Mouse (Mus musculus) heart, embryonic 12.5 days (tissue): ENCODE measurements around the gene Rab31. TPM values are rescaled to one million over a fixed set of nuclear protein-coding genes. Genes with fewer than 3 reads are reported as not detected.

Experiments
- ATAC-seq: fragments of 200-750 bp; cut with Nextera tagmentation; 2 replicates; pipeline ENCODE4 v1.8.0; 2017; ENCODE audit warnings: moderate TSS enrichment, moderate library complexity; ENCODE audit not compliant: insufficient number of reproducible peaks, low FRiP score
- H3K27ac ChIP-seq: fragments of 300-500 bp; sonication (generic); 2 replicates; pipeline ENCODE4 v1.5.1; 2016; ENCODE audit warnings: mild to moderate bottlenecking, moderate library complexity; ENCODE audit not compliant: poor library complexity, severe bottlenecking
- H3K27me3 ChIP-seq: fragments of 300-500 bp; sonication (generic); replicated peaks from 2 replicates; pipeline ENCODE4 v1.6.1; 2016; ENCODE audit warnings: mild to moderate bottlenecking, moderate library complexity
- H3K36me3 ChIP-seq: fragments of 300-500 bp; sonication (generic); 2 replicates; pipeline ENCODE4 v1.6.1; 2016; ENCODE audit warnings: mild to moderate bottlenecking, moderate library complexity
- H3K4me1 ChIP-seq: fragments of 300-500 bp; sonication (generic); replicated peaks from 2 replicates; pipeline ENCODE4 v1.6.1; 2016; ENCODE audit warnings: mild to moderate bottlenecking
- H3K4me2 ChIP-seq: fragments of 300-500 bp; sonication (generic); 2 replicates; pipeline ENCODE4 v1.6.1; 2016; ENCODE audit warnings: mild to moderate bottlenecking, moderate library complexity
- H3K4me3 ChIP-seq: fragments of 300-500 bp; sonication (generic); 2 replicates; pipeline ENCODE4 v1.5.1; 2016; ENCODE audit warnings: mild to moderate bottlenecking
- H3K9ac ChIP-seq: fragments of 300-500 bp; sonication (generic); 2 replicates; pipeline ENCODE4 v1.6.1; 2016; ENCODE audit warnings: mild to moderate bottlenecking, moderate library complexity
- H3K9me3 ChIP-seq: fragments of 300-500 bp; sonication (generic); replicated peaks from 2 replicates; pipeline ENCODE4 v1.6.1; 2016; ENCODE audit warnings: mild to moderate bottlenecking, moderate library complexity
- WGBS: fragments of 180-500 bp; shearing (Covaris S2); methylation state at CpG from one replicate; pipeline ENCODE4 v1.1.7; 2016; 5-methylcytosine and 5-hydroxymethylcytosine counted together
- polyA plus RNA-seq: library from polyadenylated mRNA; unstranded; fragments of >200 nt; fragmentation: Nextera tagmentation; extraction: Ambion mirVana; gene quantifications from 2 replicates; pipeline ENCODE4 v1.2.1, GENCODE M21; 2016

Rab31 gene
- polyA plus RNA-seq, 1 experiment from 2014 or later: 31.2 TPM

DNA sequence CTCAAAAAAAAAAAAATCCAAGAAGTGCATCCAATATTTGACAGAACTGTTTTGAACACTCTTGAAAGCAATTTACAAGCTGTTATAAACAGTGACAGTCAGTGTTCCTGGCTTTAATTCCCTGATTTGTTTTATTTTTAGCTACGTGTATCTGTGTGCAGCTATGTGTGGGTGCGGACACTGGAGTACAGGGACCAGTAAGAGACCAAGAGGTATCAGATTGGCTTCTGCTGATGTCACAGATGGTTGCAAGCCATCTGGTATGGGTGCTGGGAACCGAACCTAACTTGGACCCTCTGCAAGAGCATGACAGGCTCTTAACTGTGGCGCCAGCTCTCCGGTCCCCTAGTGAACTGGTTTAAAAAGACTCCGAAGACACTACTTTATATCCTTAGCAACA, 19.4 kb downstream of the Rab31 start:
- Histone ChIP-seq H3K27me3 (no peaks in the 10 kb centered on the region), H3K9me3 (peaks cover 11% of the 10 kb centered on the region), H3K9ac (no peak overlapping the region), H3K27ac (no peak overlapping the region), H3K4me1 (no peaks in the 10 kb centered on the region), H3K4me2 (no peak overlapping the region), H3K4me3 (no peak overlapping the region), H3K36me3 (peaks cover 7% of the 10 kb centered on the region; the same call in 1 of the 2 replicates)
- ATAC-seq: no peak
- WGBS: 87% methylated on average over 6 of the region's 6 CpGs

DNA sequence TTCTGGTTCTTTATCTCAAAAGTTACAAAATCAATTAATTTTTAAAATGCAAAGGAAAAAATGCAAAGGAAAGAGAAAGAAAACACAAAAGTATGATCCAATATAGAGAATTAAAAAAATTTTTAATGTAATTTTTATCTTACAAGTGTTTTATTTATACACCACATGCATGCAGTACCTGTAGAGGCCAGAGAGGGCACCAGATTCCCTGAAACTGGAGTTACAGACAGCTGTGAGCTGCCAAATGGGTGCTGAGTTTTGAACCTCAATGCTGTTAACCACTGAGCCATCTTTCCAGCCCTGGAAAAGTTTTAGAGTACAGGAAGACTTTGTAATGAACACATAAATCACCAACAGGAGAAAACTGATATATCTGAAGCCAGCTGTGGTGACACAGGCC, 22.3 kb downstream of the Rab31 start:
- peaks cover 7% of the 10 kb centered on the region for H3K9me3 ChIP-seq
- H3K4me2 ChIP-seq: no peak overlapping the region
- no peak overlapping the region for H3K9ac ChIP-seq
- H3K36me3 ChIP-seq: peaks cover 8% of the 10 kb centered on the region
- no peak overlapping the region for H3K27ac ChIP-seq
- no peaks in the 10 kb centered on the region for H3K27me3 ChIP-seq
- H3K4me3 ChIP-seq: no peak overlapping the region
- H3K4me1 ChIP-seq: no peaks in the 10 kb centered on the region
- no peak for ATAC-seq

- no peak overlapping the region for H3K27ac ChIP-seq
- no peak overlapping the region for H3K4me3 ChIP-seq
- no peak for ATAC-seq
- peaks cover 7% of the 10 kb centered on the region for H3K9me3 ChIP-seq
- no peaks in the 10 kb centered on the region for H3K4me1 ChIP-seq
- no peaks in the 10 kb centered on the region for H3K27me3 ChIP-seq
- H3K36me3 ChIP-seq: peaks cover 9% of the 10 kb centered on the region
- H3K9ac ChIP-seq: no peak overlapping the region
- 92% methylated on average over 7 of the region's 7 CpGs for WGBS
- H3K4me2 ChIP-seq: no peak overlapping the region
These were observed 22.7 kb downstream of the Rab31 start for GRCm38 (mm10) chr17:65749803-65750202.

DNA sequence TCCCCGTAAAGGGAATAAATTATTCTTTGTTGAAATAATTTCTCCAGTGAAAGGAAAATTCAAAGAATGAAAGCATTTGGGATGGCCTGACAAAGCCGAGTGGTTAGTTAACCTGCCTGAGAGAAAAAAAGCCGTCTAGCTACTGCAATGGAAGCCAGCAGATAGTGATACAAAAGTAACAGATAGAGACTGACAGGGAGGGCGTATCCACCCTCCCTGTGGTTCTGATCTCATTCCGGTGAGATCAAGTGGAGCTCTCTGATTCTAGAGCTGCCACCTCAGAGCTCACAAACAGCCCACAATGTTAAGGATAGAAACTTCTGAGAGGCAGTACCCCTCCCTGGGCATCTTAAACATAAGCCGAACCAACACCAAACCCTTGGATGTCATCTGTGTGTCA, 23.6 kb downstream of the Rab31 start:
- Histone ChIP-seq H3K9me3 (peaks cover 7% of the 10 kb centered on the region), H3K9ac (no peak overlapping the region), H3K4me3 (no peak overlapping the region), H3K27ac (no peak overlapping the region), H3K36me3 (peaks cover 9% of the 10 kb centered on the region), H3K27me3 (no peaks in the 10 kb centered on the region), H3K4me1 (no peaks in the 10 kb centered on the region), H3K4me2 (no peak overlapping the region)
- 62% methylated on average over 6 of the region's 6 CpGs for WGBS
- no peak for ATAC-seq

DNA sequence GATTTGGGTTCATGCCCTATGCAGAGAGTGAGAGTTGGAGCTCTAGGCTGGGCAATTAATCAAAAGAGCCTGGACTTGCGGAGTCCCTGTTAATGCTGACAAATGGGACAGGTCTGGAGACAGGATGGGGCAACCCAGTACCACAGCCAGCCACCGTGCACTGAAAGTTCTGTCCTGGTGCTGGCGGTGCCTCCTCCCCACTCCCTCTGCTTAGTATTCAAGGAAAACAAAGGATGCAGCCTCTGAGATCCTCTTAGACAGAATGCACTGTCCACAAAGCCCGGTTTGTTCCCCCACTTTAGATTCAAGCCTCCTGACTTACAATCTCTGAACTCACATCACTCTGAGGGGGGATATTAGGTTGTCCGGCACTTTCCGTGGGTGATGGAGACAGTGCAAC, 26.2 kb downstream of the Rab31 start:
- H3K4me1 ChIP-seq: no peaks in the 10 kb centered on the region
- WGBS: 80% methylated on average over 6 of the region's 6 CpGs
- H3K9me3 ChIP-seq: peaks cover 3% of the 10 kb centered on the region; the same call in 1 of the 2 replicates
- H3K4me3 ChIP-seq: no peak overlapping the region
- no peak overlapping the region for H3K27ac ChIP-seq
- no peaks in the 10 kb centered on the region for H3K27me3 ChIP-seq
- ATAC-seq: no peak
- no peak overlapping the region for H3K4me2 ChIP-seq
- no peak overlapping the region for H3K9ac ChIP-seq
- peaks cover 9% of the 10 kb centered on the region for H3K36me3 ChIP-seq

DNA sequence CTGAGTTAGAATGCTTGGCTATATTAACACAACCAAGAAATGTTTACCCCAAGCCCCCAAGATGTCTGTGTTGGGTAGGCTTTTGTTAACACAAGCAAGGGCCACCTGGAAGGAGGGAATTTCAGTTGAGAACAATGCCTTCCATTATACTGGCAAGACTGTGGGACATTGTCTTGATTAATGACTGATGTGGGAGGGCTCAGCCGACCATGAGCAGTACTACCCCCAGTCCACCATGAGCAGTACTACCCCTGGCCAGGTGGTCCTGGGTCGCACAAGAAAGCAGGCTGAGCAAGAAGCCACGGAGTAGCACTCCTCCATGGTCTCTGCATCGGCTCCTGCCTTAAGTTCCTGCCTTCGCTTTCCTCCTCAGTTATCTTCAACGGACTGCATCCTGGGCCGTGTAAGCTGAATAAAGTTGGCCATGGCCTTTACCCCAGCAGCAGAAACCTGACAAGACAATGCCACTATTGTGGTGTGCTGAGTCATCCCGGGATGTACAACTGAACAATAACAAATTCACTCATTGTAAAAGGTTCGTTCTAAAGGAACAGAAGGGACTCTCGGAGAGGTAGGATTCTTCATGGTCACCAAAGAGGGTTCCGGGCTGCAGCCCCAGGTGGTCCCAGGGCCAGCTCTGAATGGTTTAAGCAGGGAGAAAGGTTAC, 28.8 kb downstream of the Rab31 start:
- no peak overlapping the region for H3K27ac ChIP-seq
- H3K27me3 ChIP-seq: no peaks in the 10 kb centered on the region
- WGBS: 82% methylated on average over 11 of the region's 11 CpGs
- H3K9me3 ChIP-seq: no peaks in the 10 kb centered on the region
- no peak overlapping the region for H3K4me2 ChIP-seq
- H3K4me3 ChIP-seq: no peak overlapping the region
- no peak for ATAC-seq
- no peak overlapping the region for H3K9ac ChIP-seq
- H3K36me3 ChIP-seq: peaks cover 9% of the 10 kb centered on the region
- H3K4me1 ChIP-seq: peaks cover 15% of the 10 kb centered on the region

DNA sequence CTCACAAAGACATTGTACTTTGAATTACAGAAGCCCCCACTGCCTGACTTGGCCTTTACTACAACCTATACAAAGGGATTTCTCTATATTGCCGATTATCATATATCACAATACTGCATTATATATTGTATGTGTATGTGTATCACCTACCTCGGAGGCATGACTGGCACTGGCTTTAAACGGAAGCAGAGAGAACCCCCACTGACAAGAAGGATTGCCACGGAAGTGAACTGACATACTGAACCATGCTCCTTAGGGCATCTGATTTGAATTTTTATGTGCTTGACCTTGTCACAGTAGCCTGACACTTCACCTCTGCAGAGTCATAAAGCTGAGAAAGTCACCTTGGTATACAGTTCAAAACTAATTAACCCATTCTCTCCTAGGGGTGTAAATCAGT, 29.6 kb downstream of the Rab31 start:
- Histone ChIP-seq H3K9me3 (no peaks in the 10 kb centered on the region), H3K27me3 (no peaks in the 10 kb centered on the region), H3K4me3 (no peak overlapping the region), H3K4me1 (peaks cover 15% of the 10 kb centered on the region), H3K36me3 (peaks cover 9% of the 10 kb centered on the region), H3K27ac (no peak overlapping the region), H3K9ac (no peak overlapping the region), H3K4me2 (no peak overlapping the region)
- ATAC-seq: no peak
- 77% methylated on average over 4 of the region's 4 CpGs for WGBS

- H3K27ac ChIP-seq: no peak overlapping the region
- H3K4me3 ChIP-seq: no peak overlapping the region
- ATAC-seq: no peak
- H3K9ac ChIP-seq: no peak overlapping the region
- WGBS: 84% methylated on average over 10 of the region's 10 CpGs
- H3K27me3 ChIP-seq: no peaks in the 10 kb centered on the region
- H3K36me3 ChIP-seq: peaks cover 6% of the 10 kb centered on the region
- peaks cover 15% of the 10 kb centered on the region for H3K4me1 ChIP-seq
- H3K9me3 ChIP-seq: no peaks in the 10 kb centered on the region
- H3K4me2 ChIP-seq: no peak overlapping the region
These were observed 30.2 kb downstream of the Rab31 start for GRCm38 (mm10) chr17:65742245-65742905.

GRCm38 (mm10) chr17:65741565-65741964, 31.0 kb downstream of the Rab31 start:
- Histone ChIP-seq H3K4me3 (no peak overlapping the region), H3K9ac (no peak overlapping the region), H3K4me1 (peaks cover 15% of the 10 kb centered on the region), H3K36me3 (peaks cover 6% of the 10 kb centered on the region), H3K4me2 (no peak overlapping the region), H3K27me3 (no peaks in the 10 kb centered on the region), H3K9me3 (no peaks in the 10 kb centered on the region), H3K27ac (no peak overlapping the region)
- no peak for ATAC-seq
- 82% methylated on average over 4 of the region's 4 CpGs for WGBS

DNA sequence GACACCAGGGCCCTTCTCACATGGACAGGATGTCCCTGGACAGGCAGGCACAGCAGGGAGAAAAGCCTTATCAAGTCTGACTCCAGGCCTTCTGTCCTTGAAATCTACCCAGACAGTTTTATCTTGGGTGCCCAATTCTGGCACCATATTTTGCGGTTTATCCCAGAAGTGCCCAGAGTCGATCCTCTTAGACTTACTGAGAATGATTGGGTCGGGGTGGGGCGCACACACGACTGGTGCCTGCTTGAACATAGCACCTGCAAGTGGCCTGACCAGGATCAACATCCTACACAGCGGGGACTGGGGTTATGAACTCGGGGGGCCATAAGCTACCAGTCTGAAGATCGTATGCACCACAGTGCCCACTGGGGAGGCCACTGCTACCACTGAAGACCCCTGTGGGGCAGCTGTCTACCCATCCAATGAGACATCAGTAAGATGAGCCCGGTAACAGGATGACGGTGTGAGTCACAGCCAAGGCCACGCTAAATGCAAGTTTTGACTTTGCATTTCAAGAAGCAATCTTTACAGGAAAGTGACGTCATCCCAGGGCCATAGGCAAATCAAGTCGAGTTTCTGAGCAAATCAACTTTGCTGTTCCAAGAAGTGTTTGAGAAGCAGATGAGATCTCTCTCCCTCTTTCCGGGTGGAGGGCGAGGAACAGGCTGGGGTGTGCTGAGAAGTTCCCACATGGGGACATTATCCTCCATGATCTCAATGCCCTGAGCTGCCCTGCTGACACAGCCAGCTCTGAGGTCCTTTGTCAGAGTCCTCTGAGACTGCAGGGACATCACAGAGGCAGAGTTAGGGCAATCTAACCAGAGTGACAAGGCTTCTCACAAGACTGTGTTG, 32.5 kb downstream of the Rab31 start:
- peaks cover 3% of the 10 kb centered on the region for H3K36me3 ChIP-seq
- H3K9me3 ChIP-seq: no peaks in the 10 kb centered on the region
- H3K27me3 ChIP-seq: no peaks in the 10 kb centered on the region
- 65% methylated on average over 15 of the region's 15 CpGs for WGBS
- H3K27ac ChIP-seq: no peak overlapping the region; the same call in 1 of the 2 replicates
- H3K4me3 ChIP-seq: no peak overlapping the region
- ATAC-seq: no peak
- no peak overlapping the region for H3K4me2 ChIP-seq
- H3K4me1 ChIP-seq: peaks cover 15% of the 10 kb centered on the region
- H3K9ac ChIP-seq: no peak overlapping the region

DNA sequence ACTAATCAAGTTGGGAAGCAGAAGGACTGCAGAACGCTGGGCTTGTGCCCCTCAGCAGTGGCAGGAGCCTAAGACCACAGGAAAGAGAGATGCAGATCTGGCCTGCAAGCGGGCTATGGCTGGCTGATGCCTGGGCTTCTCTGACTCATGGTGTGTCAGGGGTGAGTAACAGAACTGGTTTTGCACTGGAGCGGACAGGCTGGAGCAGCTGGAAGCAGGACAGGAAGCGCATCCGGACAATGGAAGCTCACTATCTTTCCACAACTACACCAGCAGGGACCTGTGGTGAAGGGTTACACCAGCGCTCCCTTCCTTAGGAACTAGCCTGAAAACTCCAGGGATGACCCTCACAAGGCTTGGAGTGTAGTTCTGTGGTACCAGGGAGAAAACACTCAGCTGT, 34.9 kb downstream of the Rab31 start:
- ATAC-seq: peak; percentile 59; the same call in 1 of the 2 replicates
- Histone ChIP-seq H3K9ac (no peak overlapping the region), H3K9me3 (no peaks in the 10 kb centered on the region), H3K4me2 (no peak overlapping the region), H3K4me1 (peaks cover 15% of the 10 kb centered on the region), H3K27me3 (no peaks in the 10 kb centered on the region), H3K36me3 (no peaks in the 10 kb centered on the region), H3K4me3 (no peak overlapping the region), H3K27ac (no peak overlapping the region)
- whole genome bisulfite sequencing: 67% methylated on average over 6 of the region's 6 CpGs
